Mouse (Mus musculus) kidney, embryonic 14.5 days (tissue): ENCODE measurements around the gene Pigh. TPM values are rescaled to one million over a fixed set of nuclear protein-coding genes. Genes with fewer than 3 reads are reported as not detected.

ENCODE experiments used
- ATAC-seq: fragments of 200-750 bp; cut with Nextera tagmentation; 2 replicates; pipeline ENCODE4 v1.8.0; 2017; ENCODE audit warnings: moderate number of reproducible peaks, mild to moderate bottlenecking, moderate TSS enrichment, moderate library complexity; ENCODE audit not compliant: low FRiP score, low TSS enrichment
- H3K27ac ChIP-seq: fragments of 300-500 bp; sonication (generic); 2 replicates; pipeline ENCODE4 v1.5.1; 2014; ENCODE audit warnings: low read depth, mild to moderate bottlenecking, low read length, moderate library complexity, mixed read lengths
- H3K27me3 ChIP-seq: fragments of 300-500 bp; sonication (generic); 2 replicates; pipeline ENCODE4 v1.6.1; 2014; ENCODE audit warnings: mild to moderate bottlenecking, low read length; ENCODE audit not compliant: control insufficient read depth, insufficient read depth
- H3K36me3 ChIP-seq: fragments of 300-500 bp; sonication (generic); 2 replicates; pipeline ENCODE4 v1.6.1; 2014; ENCODE audit warnings: low read length, mixed read lengths; ENCODE audit not compliant: control insufficient read depth, insufficient read depth
- H3K4me1 ChIP-seq: fragments of 300-500 bp; sonication (generic); 2 replicates; pipeline ENCODE4 v1.6.1; 2014; ENCODE audit warnings: low read length, mixed read lengths; ENCODE audit not compliant: control insufficient read depth, insufficient read depth
- H3K4me2 ChIP-seq: fragments of 300-500 bp; sonication (generic); replicated peaks from 2 replicates; pipeline ENCODE4 v1.6.1; 2014; ENCODE audit warnings: low read depth, mild to moderate bottlenecking, low read length
- H3K4me3 ChIP-seq: fragments of 300-500 bp; sonication (generic); 2 replicates; pipeline ENCODE4 v1.5.1; 2014; ENCODE audit warnings: mild to moderate bottlenecking, low read length
- H3K9ac ChIP-seq: fragments of 300-500 bp; sonication (generic); 2 replicates; pipeline ENCODE4 v1.6.1; 2014; ENCODE audit warnings: low read depth, mild to moderate bottlenecking, low read length, moderate library complexity
- H3K9me3 ChIP-seq: fragments of 300-500 bp; sonication (generic); 2 replicates; pipeline ENCODE4 v1.6.1; 2016; ENCODE audit warnings: low read length; ENCODE audit not compliant: control insufficient read depth
- WGBS: fragments of 180-500 bp; shearing (Covaris S2); extraction: QIAGEN DNeasy Blood & Tissue Kit; methylation state at CpG from one replicate; pipeline ENCODE4 v1.1.7; 2014; 5-methylcytosine and 5-hydroxymethylcytosine counted together
- polyA plus RNA-seq: library from polyadenylated mRNA; unstranded; fragments of >200 nt; fragmentation: Nextera tagmentation; extraction: Ambion mirVana; gene quantifications from 2 replicates; pipeline ENCODE4 v1.2.1, GENCODE M21; 2014

Pigh gene
- polyA plus RNA-seq, 1 experiment from 2014 or later = 36.4 TPM

- Histone ChIP-seq H3K4me3 (no peak overlapping the region), H3K9ac (no peak overlapping the region), H3K4me2 (no peak overlapping the region), H3K27ac (no peak overlapping the region), H3K36me3 (no peaks in the 10 kb centered on the region), H3K27me3 (no peaks in the 10 kb centered on the region), H3K4me1 (no peaks in the 10 kb centered on the region), H3K9me3 (no peaks in the 10 kb centered on the region)
- WGBS = 36% methylated on average over 3 of the region's 3 CpGs
- no peak for ATAC-seq
Measured at GRCm38 (mm10) chr12:79122820-79123219, 33.4 kb upstream of the Pigh start.

- no peaks in the 10 kb centered on the region for H3K36me3 ChIP-seq
- no peaks in the 10 kb centered on the region for H3K9me3 ChIP-seq
- no peak overlapping the region for H3K9ac ChIP-seq
- 86% methylated on average over 4 of the region's 4 CpGs for WGBS
- no peaks in the 10 kb centered on the region for H3K27me3 ChIP-seq
- ATAC-seq = no peak
- no peak overlapping the region for H3K4me2 ChIP-seq
- no peaks in the 10 kb centered on the region for H3K4me1 ChIP-seq
- H3K27ac ChIP-seq = no peak overlapping the region
- no peak overlapping the region for H3K4me3 ChIP-seq
Measured at GRCm38 (mm10) chr12:79118991-79119390, 29.5 kb upstream of the Pigh start.

- Histone ChIP-seq H3K4me2 (no peak overlapping the region), H3K36me3 (no peaks in the 10 kb centered on the region), H3K27me3 (no peaks in the 10 kb centered on the region), H3K4me1 (no peaks in the 10 kb centered on the region), H3K9me3 (no peaks in the 10 kb centered on the region), H3K4me3 (no peak overlapping the region), H3K9ac (no peak overlapping the region), H3K27ac (no peak overlapping the region)
- ATAC-seq = no peak
- 78% methylated on average over 5 of the region's 5 CpGs for WGBS
Measured at GRCm38 (mm10) chr12:79105312-79105711, 15.9 kb upstream of the Pigh start.

- Histone ChIP-seq H3K4me2 (no peak overlapping the region), H3K27ac (no peak overlapping the region), H3K36me3 (no peaks in the 10 kb centered on the region), H3K27me3 (no peaks in the 10 kb centered on the region), H3K9ac (no peak overlapping the region), H3K4me1 (no peaks in the 10 kb centered on the region), H3K4me3 (no peak overlapping the region), H3K9me3 (no peaks in the 10 kb centered on the region)
- 80% methylated on average over 2 of the region's 2 CpGs for WGBS
- ATAC-seq = no peak
Measured at GRCm38 (mm10) chr12:79104544-79104943, 15.1 kb upstream of the Pigh start.

GRCm38 (mm10) chr12:79103773-79104172 lies 14.3 kb upstream of the Pigh start:
- H3K9me3 ChIP-seq = no peaks in the 10 kb centered on the region
- H3K4me1 ChIP-seq = no peaks in the 10 kb centered on the region
- no peak overlapping the region for H3K4me2 ChIP-seq
- no peak for ATAC-seq
- H3K4me3 ChIP-seq = no peak overlapping the region
- H3K27me3 ChIP-seq = no peaks in the 10 kb centered on the region
- no peaks in the 10 kb centered on the region for H3K36me3 ChIP-seq
- no peak overlapping the region for H3K9ac ChIP-seq
- H3K27ac ChIP-seq = no peak overlapping the region
- WGBS = 79% methylated on average over 3 of the region's 3 CpGs

GRCm38 (mm10) chr12:79097106-79097752 lies 7.8 kb upstream of the Pigh start:
- 69% methylated on average over 3 of the region's 3 CpGs for WGBS
- no peaks in the 10 kb centered on the region for H3K36me3 ChIP-seq
- no peaks in the 10 kb centered on the region for H3K9me3 ChIP-seq
- no peak overlapping the region for H3K4me3 ChIP-seq
- no peaks in the 10 kb centered on the region for H3K4me1 ChIP-seq
- H3K27ac ChIP-seq = no peak overlapping the region
- H3K27me3 ChIP-seq = no peaks in the 10 kb centered on the region
- no peak for ATAC-seq
- H3K4me2 ChIP-seq = no peak overlapping the region
- no peak overlapping the region for H3K9ac ChIP-seq

- H3K36me3 ChIP-seq = no peaks in the 10 kb centered on the region
- no peak overlapping the region for H3K4me2 ChIP-seq
- H3K9me3 ChIP-seq = no peaks in the 10 kb centered on the region
- no peak overlapping the region for H3K27ac ChIP-seq
- no peak overlapping the region for H3K9ac ChIP-seq
- no peaks in the 10 kb centered on the region for H3K4me1 ChIP-seq
- H3K4me3 ChIP-seq = no peak overlapping the region
- ATAC-seq = no peak
- WGBS = 48% methylated on average over 4 of the region's 4 CpGs
- no peaks in the 10 kb centered on the region for H3K27me3 ChIP-seq
Measured at GRCm38 (mm10) chr12:79092569-79092968, 3.1 kb upstream of the Pigh start.

GRCm38 (mm10) chr12:79073362-79073761 lies 16.1 kb downstream of the Pigh start:
- Histone ChIP-seq H3K4me2 (no peak overlapping the region), H3K4me3 (no peak overlapping the region), H3K9ac (no peak overlapping the region), H3K4me1 (no peaks in the 10 kb centered on the region), H3K27me3 (no peaks in the 10 kb centered on the region), H3K9me3 (no peaks in the 10 kb centered on the region), H3K36me3 (peaks cover 54% of the 10 kb centered on the region), H3K27ac (no peak overlapping the region)
- no peak for ATAC-seq
- whole genome bisulfite sequencing = 88% methylated on average over 6 of the region's 6 CpGs

GRCm38 (mm10) chr12:79072576-79072975 lies 16.9 kb downstream of the Pigh start:
- no peaks in the 10 kb centered on the region for H3K27me3 ChIP-seq
- peaks cover 50% of the 10 kb centered on the region for H3K36me3 ChIP-seq
- no peak overlapping the region for H3K27ac ChIP-seq
- no peak overlapping the region for H3K9ac ChIP-seq
- 84% methylated on average over 6 of the region's 6 CpGs for WGBS
- H3K4me2 ChIP-seq = no peak overlapping the region
- ATAC-seq = no peak
- H3K4me3 ChIP-seq = no peak overlapping the region
- H3K4me1 ChIP-seq = no peaks in the 10 kb centered on the region
- no peaks in the 10 kb centered on the region for H3K9me3 ChIP-seq
